Mouse (Mus musculus): ENCODE data around the gene Hist1h3i. TPM values are rescaled to one million over a fixed set of nuclear protein-coding genes. Genes with fewer than 3 reads are reported as not detected.

Hist1h3i gene
- total and polyA plus RNA-seq, 3 experiments: 25.5 to 42.7 (median 41.4) TPM

DNA sequence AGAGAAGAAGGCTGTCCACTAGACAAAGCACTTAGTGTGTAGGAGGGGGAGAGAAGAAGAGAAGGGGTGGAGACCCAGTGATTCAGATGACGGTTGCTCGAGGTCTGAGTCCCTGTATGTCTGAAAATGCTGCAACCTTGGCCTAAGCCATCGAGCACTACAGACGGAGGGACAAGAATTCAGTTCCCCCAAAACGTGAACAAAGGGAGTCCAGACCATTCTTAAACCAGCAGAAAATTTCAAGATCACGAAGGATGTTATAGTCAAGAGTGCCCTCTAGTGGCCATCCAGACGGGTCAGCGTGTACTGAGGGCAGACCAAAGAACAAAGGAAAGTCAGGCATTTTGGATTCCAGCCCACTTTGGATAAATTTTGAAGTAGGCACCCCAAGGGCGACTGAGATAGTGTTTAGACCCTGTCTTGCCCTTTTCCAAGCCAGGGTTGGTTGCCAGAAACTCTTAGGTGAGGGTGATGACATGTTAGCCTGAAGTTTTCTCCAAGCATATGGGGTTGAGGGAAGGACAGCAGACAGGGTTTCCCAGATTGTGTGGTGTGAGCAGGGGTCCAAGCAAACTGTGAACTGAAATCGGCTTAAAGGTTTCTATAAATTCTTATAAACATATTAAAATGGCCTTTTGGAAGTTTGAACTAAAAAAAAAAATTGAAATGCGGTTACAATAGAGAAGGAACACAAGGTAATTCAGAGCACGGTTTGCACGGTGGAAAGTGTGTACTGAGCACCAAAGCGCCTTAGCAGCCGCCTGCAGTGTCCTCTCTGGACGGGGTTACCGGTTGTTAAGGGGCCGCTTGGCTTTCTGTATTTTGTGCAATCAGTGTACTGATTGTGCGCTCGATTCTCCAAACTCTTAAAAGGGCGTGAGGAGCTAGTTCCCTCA is 48.9 kb downstream of the Hist1h3i start:
- DNase-seq: peak; percentile 82

GRCm38 (mm10) chr13:21733466-21733865 is 49.7 kb downstream of the Hist1h3i start:
- no peak for DNase-seq

Small RNA genes within 50 kb of the gene (microRNA-seq; reads per million reads assigned to microRNA genes)
- gene Gm19658: 0 reads per million in 2 experiments
- gene Gm44346: 0 reads per million in 2 experiments
- gene Gm44454: 0 reads per million in 2 experiments
- gene Gm44466: 0 reads per million in 2 experiments

Other genes with a start within 250 kb of the Hist1h3i start
- not detected for gene Olfr1366, start 240.6 kb downstream of the Hist1h3i start, total RNA-seq (2021)
- gene Olfr1366, start 240.6 kb downstream of the Hist1h3i start, polyA plus RNA-seq (2012; rRNA removed): not detected in 2 replicates
- not detected for gene Olfr1535, start 223.5 kb downstream of the Hist1h3i start, total RNA-seq (2021)
- not detected in 2 replicates for gene Olfr1535, start 223.5 kb downstream of the Hist1h3i start, polyA plus RNA-seq (2012; rRNA removed)
- gene Olfr1364, start 201.6 kb downstream of the Hist1h3i start, total RNA-seq (2021): not detected
- gene Olfr1364, start 201.6 kb downstream of the Hist1h3i start, polyA plus RNA-seq (2012; rRNA removed): not detected in 2 replicates
- gene Olfr1362, start 169.3 kb downstream of the Hist1h3i start, total RNA-seq (2021): not detected
- 0.04 TPM in 1 of 2 replicates, not detected in the other for gene Olfr1362, start 169.3 kb downstream of the Hist1h3i start, polyA plus RNA-seq (2012; rRNA removed)
- gene Olfr11, start 140.9 kb downstream of the Hist1h3i start, total RNA-seq (2021): not detected
- not detected in 2 replicates for gene Olfr11, start 140.9 kb downstream of the Hist1h3i start, polyA plus RNA-seq (2012; rRNA removed)
- gene Olfr1361, start 120.0 kb downstream of the Hist1h3i start, total RNA-seq (2021): not detected
- gene Olfr1361, start 120.0 kb downstream of the Hist1h3i start, polyA plus RNA-seq (2012; rRNA removed): not detected in 2 replicates
- gene Olfr1360, start 106.0 kb downstream of the Hist1h3i start, total RNA-seq (2021): not detected
- not detected in 2 replicates for gene Olfr1360, start 106.0 kb downstream of the Hist1h3i start, polyA plus RNA-seq (2012; rRNA removed)
- gene Olfr1359, start 85.3 kb downstream of the Hist1h3i start, total RNA-seq (2021): not detected
- not detected in 2 replicates for gene Olfr1359, start 85.3 kb downstream of the Hist1h3i start, polyA plus RNA-seq (2012; rRNA removed)
- gene Hist1h2bl, start 67.2 kb downstream of the Hist1h3i start, total RNA-seq (2021): 10 to 100 TPM; 24.1 to 36.9 TPM
- gene Hist1h2bl, start 67.2 kb downstream of the Hist1h3i start, polyA plus RNA-seq (2012; rRNA removed): 0.49 and 1.3 TPM in 2 replicates
- gene Hist1h2ai, start 66.9 kb downstream of the Hist1h3i start, total RNA-seq (2021): 10 to 100 TPM; 28.5 to 38.1 TPM
- gene Hist1h2ai, start 66.9 kb downstream of the Hist1h3i start, polyA plus RNA-seq (2012; rRNA removed): 5.7 and 9.3 TPM in 2 replicates
- gene Hist1h3h, start 65.7 kb downstream of the Hist1h3i start, total RNA-seq (2021): 10 to 100 TPM; 16.3 to 42.1 TPM
- gene Hist1h3h, start 65.7 kb downstream of the Hist1h3i start, polyA plus RNA-seq (2012; rRNA removed): 5.5 and 8.7 TPM in 2 replicates
- 1 to 10 TPM; 6.5 to 7.0 TPM for gene Hist1h2bm, start 61.3 kb downstream of the Hist1h3i start, total RNA-seq (2021)
- gene Hist1h2bm, start 61.3 kb downstream of the Hist1h3i start, polyA plus RNA-seq (2012; rRNA removed): 0.28 and 0.56 TPM in 2 replicates
- 10 to 100 TPM in 1 of 2 experiments, 1 to 10 TPM in 1; 7.5 to 11.4 TPM for gene Hist1h4j, start 48.3 kb downstream of the Hist1h3i start, total RNA-seq (2021)
- gene Hist1h4j, start 48.3 kb downstream of the Hist1h3i start, polyA plus RNA-seq (2012; rRNA removed): 0.52 TPM in 2 replicates
- gene Hist1h4k, start 32.9 kb downstream of the Hist1h3i start, total RNA-seq (2021): 100 to 1,000 TPM in 1 of 2 experiments, 10 to 100 TPM in 1; 76.0 to 101 TPM
- 10.2 and 12.5 TPM in 2 replicates for gene Hist1h4k, start 32.9 kb downstream of the Hist1h3i start, polyA plus RNA-seq (2012; rRNA removed)
- gene Hist1h2ak, start 29.5 kb downstream of the Hist1h3i start, total RNA-seq (2021): 10 to 100 TPM; 10.8 to 11.1 TPM
- gene Hist1h2ak, start 29.5 kb downstream of the Hist1h3i start, polyA plus RNA-seq (2012; rRNA removed): 5.4 and 7.8 TPM in 2 replicates
- gene Hist1h2bn, start 29.2 kb downstream of the Hist1h3i start, total RNA-seq (2021): 10 to 100 TPM; 16.7 to 17.2 TPM
- gene Hist1h2bn, start 29.2 kb downstream of the Hist1h3i start, polyA plus RNA-seq (2012; rRNA removed): 2.5 and 8.2 TPM in 2 replicates
- 10 to 100 TPM; 11.6 to 11.7 TPM for gene Hist1h1b, start 2.7 kb downstream of the Hist1h3i start, total RNA-seq (2021)
- gene Hist1h1b, start 2.7 kb downstream of the Hist1h3i start, polyA plus RNA-seq (2012; rRNA removed): 0.34 and 0.37 TPM in 2 replicates
- gene Hist1h2an, start 3.8 kb upstream of the Hist1h3i start, total RNA-seq (2021): 1 to 10 TPM; 3.4 to 4.6 TPM
- 4.2 TPM in 1 of 2 replicates, not detected in the other for gene Hist1h2an, start 3.8 kb upstream of the Hist1h3i start, polyA plus RNA-seq (2012; rRNA removed)
- gene Hist1h2bp, start 4.1 kb upstream of the Hist1h3i start, total RNA-seq (2021): 10 to 100 TPM in 1 of 2 experiments, 1 to 10 TPM in 1; 8.5 to 10.7 TPM
- 1.6 TPM in 1 of 2 replicates, not detected in the other for gene Hist1h2bp, start 4.1 kb upstream of the Hist1h3i start, polyA plus RNA-seq (2012; rRNA removed)
- gene Hist1h2bq, start 26.8 kb upstream of the Hist1h3i start, total RNA-seq (2021): 10 to 100 TPM; 35.5 to 55.7 TPM
- 13.1 and 16.6 TPM in 2 replicates for gene Hist1h2bq, start 26.8 kb upstream of the Hist1h3i start, polyA plus RNA-seq (2012; rRNA removed)
- 10 to 100 TPM; 16.1 to 19.4 TPM for gene Hist1h2ao, start 27.1 kb upstream of the Hist1h3i start, total RNA-seq (2021)
- gene Hist1h2ao, start 27.1 kb upstream of the Hist1h3i start, polyA plus RNA-seq (2012; rRNA removed): not detected in 2 replicates
- gene Hist1h4m, start 28.4 kb upstream of the Hist1h3i start, total RNA-seq (2021): 100 to 1,000 TPM; 165 to 190 TPM
- gene Hist1h4m, start 28.4 kb upstream of the Hist1h3i start, polyA plus RNA-seq (2012; rRNA removed): 4.5 TPM in 1 of 2 replicates, not detected in the other
- gene Hist1h4n, start 48.8 kb upstream of the Hist1h3i start, total RNA-seq (2021): 10 to 100 TPM; 22.2 to 52.8 TPM
- gene Hist1h4n, start 48.8 kb upstream of the Hist1h3i start, polyA plus RNA-seq (2012; rRNA removed): 4.1 and 6.6 TPM in 2 replicates
- 10 to 100 TPM; 24.8 to 29.8 TPM for gene Hist1h2ap, start 50.1 kb upstream of the Hist1h3i start, total RNA-seq (2021)
- 126 and 141 TPM in 2 replicates for gene Hist1h2ap, start 50.1 kb upstream of the Hist1h3i start, polyA plus RNA-seq (2012; rRNA removed)
- gene Hist1h2br, start 50.4 kb upstream of the Hist1h3i start, total RNA-seq (2021): 10 to 100 TPM; 36.5 to 55.8 TPM
- gene Hist1h2br, start 50.4 kb upstream of the Hist1h3i start, polyA plus RNA-seq (2012; rRNA removed): 12.6 and 15.9 TPM in 2 replicates
- gene Zfp184, start 161.7 kb upstream of the Hist1h3i start, total RNA-seq (2021): 1 to 10 TPM; 1.7 to 1.9 TPM
- gene Zfp184, start 161.7 kb upstream of the Hist1h3i start, polyA plus RNA-seq (2012; rRNA removed): 0.26 and 0.35 TPM in 2 replicates
- not detected for gene Pom121l2, start 197.8 kb upstream of the Hist1h3i start, total RNA-seq (2021)
- not detected in 2 replicates for gene Pom121l2, start 197.8 kb upstream of the Hist1h3i start, polyA plus RNA-seq (2012; rRNA removed)
- under 1 TPM in 1 of 2 experiments, not detected in 1; 0.61 TPM for gene Prss16, start 226.4 kb upstream of the Hist1h3i start, total RNA-seq (2021)
- gene Prss16, start 226.4 kb upstream of the Hist1h3i start, polyA plus RNA-seq (2012; rRNA removed): 0.35 and 1.0 TPM in 2 replicates